Mouse (Mus musculus): ENCODE data around the gene Lcp2. TPM values are rescaled to one million over a fixed set of nuclear protein-coding genes. Genes with fewer than 3 reads are reported as not detected.
"Not testable (repeated sequence)": the region's sequence is repeated elsewhere in the genome, so short reads cannot be mapped to it uniquely, and the experiment has no call there.

The Lcp2 gene
- polyA plus RNA-seq, 1 experiment from 2014 or later = 2.4 TPM

- Histone ChIP-seq H3K27ac (no peak overlapping the region), H3K4me3 (no peak overlapping the region), H3K27me3 (ENCODE audit: insufficient read depth, poor library complexity, severe bottlenecking) (no peaks in the 10 kb centered on the region), H3K4me1 (no peaks in the 10 kb centered on the region), H3K36me3 (no peaks in the 10 kb centered on the region), H3K9me3 (no peaks in the 10 kb centered on the region)
- no peak for DNase-seq (ENCODE audit: low spot score)
- 38% methylated on average over 2 of the region's 2 CpGs for WGBS
Measured at GRCm38 (mm10) chr11:34116572-34117135, 69.9 kb downstream of the Lcp2 start.

GRCm38 (mm10) chr11:34117581-34117980 lies 70.9 kb downstream of the Lcp2 start:
- Histone ChIP-seq H3K9me3 (no peaks in the 10 kb centered on the region), H3K4me3 (no peak overlapping the region), H3K27ac (no peak overlapping the region), H3K27me3 (ENCODE audit: insufficient read depth, poor library complexity, severe bottlenecking) (no peaks in the 10 kb centered on the region), H3K36me3 (no peaks in the 10 kb centered on the region), H3K4me1 (no peaks in the 10 kb centered on the region)
- 66% methylated on average over 3 of the region's 3 CpGs for WGBS
- no peak for DNase-seq (ENCODE audit: low spot score)

- DNase-seq (ENCODE audit: low spot score) = no peak
- 84% methylated on average over 3 of the region's 3 CpGs for WGBS
- Histone ChIP-seq H3K4me3 (no peak overlapping the region), H3K4me1 (no peaks in the 10 kb centered on the region), H3K27ac (no peak overlapping the region), H3K36me3 (no peaks in the 10 kb centered on the region), H3K9me3 (no peaks in the 10 kb centered on the region), H3K27me3 (ENCODE audit: insufficient read depth, poor library complexity, severe bottlenecking) (no peaks in the 10 kb centered on the region)
Measured at GRCm38 (mm10) chr11:34118319-34118718, 71.6 kb downstream of the Lcp2 start.

DNA sequence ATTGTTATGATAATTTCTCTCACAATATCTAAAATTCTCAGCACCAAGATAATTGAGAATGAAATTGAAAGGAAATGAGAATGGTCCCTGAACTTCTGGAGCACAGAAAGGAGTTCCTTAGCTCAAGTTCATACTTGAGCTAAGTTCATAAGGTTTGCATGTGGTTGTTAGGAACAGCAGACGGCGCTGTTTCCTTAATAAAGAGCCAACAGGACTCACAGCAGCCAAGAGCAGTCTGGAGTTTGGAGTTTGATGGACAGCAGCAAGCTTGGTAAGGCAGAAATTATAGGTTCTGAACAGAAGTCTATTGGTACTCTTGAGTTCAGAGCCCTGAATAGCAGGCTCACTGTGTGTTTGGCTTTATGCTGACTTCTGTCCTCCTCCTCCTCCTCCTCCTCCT lies 76.4 kb downstream of the Lcp2 start:
- H3K36me3 ChIP-seq = no peaks in the 10 kb centered on the region
- H3K9me3 ChIP-seq = no peaks in the 10 kb centered on the region
- H3K4me1 ChIP-seq = no peaks in the 10 kb centered on the region
- H3K27me3 ChIP-seq (ENCODE audit: insufficient read depth, poor library complexity, severe bottlenecking) = no peaks in the 10 kb centered on the region
- no peak for DNase-seq (ENCODE audit: low spot score)
- no peak overlapping the region for H3K27ac ChIP-seq
- H3K4me3 ChIP-seq = no peak overlapping the region
- 18% methylated on average over 2 of the region's 2 CpGs for WGBS

DNA sequence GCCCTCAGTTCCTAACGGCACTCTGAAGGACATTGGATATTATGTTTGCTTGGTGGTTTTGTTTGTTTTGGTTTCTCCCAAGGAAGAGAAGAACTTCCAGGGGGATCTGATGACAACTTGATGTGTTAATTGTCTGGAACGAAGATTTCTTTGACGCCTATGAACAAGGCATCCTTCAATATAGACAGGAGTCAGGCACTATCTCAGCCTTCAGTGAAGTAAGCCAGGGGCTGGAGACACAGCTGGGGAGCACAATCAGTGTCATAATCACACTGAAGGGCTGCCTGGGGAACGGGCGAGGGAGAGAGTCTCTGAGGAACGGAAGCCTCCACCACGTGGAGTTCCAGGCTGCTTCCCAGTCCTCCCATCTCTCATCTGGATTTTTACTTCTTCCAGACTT lies 78.1 kb downstream of the Lcp2 start:
- Histone ChIP-seq H3K9me3 (no peaks in the 10 kb centered on the region), H3K4me1 (no peaks in the 10 kb centered on the region), H3K36me3 (no peaks in the 10 kb centered on the region), H3K4me3 (no peak overlapping the region), H3K27me3 (ENCODE audit: insufficient read depth, poor library complexity, severe bottlenecking) (no peaks in the 10 kb centered on the region), H3K27ac (no peak overlapping the region)
- no peak for DNase-seq (ENCODE audit: low spot score)
- WGBS = 22% methylated on average over 7 of the region's 7 CpGs

DNA sequence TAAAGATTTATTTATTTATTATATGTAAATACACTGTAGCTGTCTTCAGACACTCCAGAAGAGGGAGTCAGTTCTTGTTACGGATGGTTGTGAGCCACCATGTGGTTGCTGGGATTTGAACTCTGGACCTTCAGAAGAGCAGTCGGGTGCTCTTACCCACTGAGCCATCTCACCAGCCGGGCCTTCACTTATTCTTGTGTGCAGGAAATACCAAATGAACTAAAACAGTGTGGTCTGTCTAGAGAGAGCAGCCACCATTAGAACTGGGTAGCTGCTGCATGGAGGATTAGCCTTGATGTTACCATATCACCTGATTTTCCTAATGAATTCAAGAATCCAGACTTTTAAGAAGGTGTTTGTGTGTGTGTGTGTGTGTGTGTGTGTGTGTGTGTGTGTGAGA lies 79.0 kb downstream of the Lcp2 start:
- not testable (repeated sequence) for H3K4me3 ChIP-seq; H3K27me3 ChIP-seq (ENCODE audit: insufficient read depth, poor library complexity, severe bottlenecking); H3K36me3 ChIP-seq; H3K9me3 ChIP-seq; H3K4me1 ChIP-seq; DNase-seq (ENCODE audit: low spot score); H3K27ac ChIP-seq
- 75% methylated on average over 3 of the region's 3 CpGs for WGBS

DNA sequence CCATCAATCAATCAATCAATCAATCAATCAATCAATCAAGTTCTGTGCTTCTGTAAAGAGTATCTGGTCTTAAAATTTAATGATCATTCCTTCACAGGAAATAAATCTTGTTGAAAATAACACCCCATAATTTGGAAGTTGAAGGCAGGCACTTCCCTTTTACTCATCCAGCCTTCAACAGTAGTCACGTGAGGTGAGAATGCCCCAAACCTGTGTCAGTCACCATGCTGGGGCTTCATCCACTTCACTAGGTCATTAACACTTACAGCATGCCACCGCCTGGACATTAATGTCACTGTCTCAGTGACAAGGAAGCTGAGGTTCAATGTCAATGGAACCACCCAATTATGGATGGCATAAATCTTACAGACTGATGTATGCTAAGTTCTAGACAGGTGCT lies 81.7 kb downstream of the Lcp2 start:
- Histone ChIP-seq H3K4me1 (no peaks in the 10 kb centered on the region), H3K36me3 (no peaks in the 10 kb centered on the region), H3K27me3 (ENCODE audit: insufficient read depth, poor library complexity, severe bottlenecking) (no peaks in the 10 kb centered on the region), H3K9me3 (no peaks in the 10 kb centered on the region), H3K27ac (no peak overlapping the region), H3K4me3 (no peak overlapping the region)
- DNase-seq (ENCODE audit: low spot score) = no peak
- WGBS = 70% methylated on average over 2 of the region's 2 CpGs

DNA sequence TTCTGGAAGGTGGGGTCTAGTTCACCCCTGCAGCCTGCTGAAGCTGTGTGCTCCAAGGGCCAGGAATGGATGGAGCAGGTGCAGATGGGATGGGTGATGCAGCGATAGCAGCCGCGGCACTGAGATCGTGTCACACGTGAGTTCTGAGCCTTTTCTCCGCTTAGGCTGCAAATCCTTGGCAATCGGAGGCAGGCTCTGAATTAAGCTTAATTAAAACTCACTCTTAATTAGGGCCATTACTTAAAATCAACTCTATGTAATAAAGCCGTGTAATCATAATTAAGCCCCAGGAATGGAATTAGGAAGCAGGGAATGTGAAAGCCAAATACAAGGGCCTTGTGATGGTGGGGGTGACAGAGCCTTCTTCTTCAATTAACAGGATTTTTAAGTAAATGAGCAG lies 92.6 kb downstream of the Lcp2 start:
- Histone ChIP-seq H3K27me3 (ENCODE audit: insufficient read depth, poor library complexity, severe bottlenecking) (no peaks in the 10 kb centered on the region), H3K9me3 (no peaks in the 10 kb centered on the region), H3K4me3 (no peak overlapping the region), H3K36me3 (no peaks in the 10 kb centered on the region), H3K27ac (no peak overlapping the region), H3K4me1 (no peaks in the 10 kb centered on the region)
- 92% methylated on average over 8 of the region's 8 CpGs for WGBS
- no peak for DNase-seq (ENCODE audit: low spot score)

Other genes with a start within 250 kb of the Lcp2 start
- gene Kcnmb1, start 83.9 kb upstream of the Lcp2 start, polyA plus RNA-seq (2016; fragmentation: Nextera tagmentation; extraction: Ambion mirVana) = 6.9 and 10.2 TPM in 2 replicates
- 0.33 and 1.8 TPM in 2 replicates for gene Kcnip1, start 53.8 kb upstream of the Lcp2 start, polyA plus RNA-seq (2016; fragmentation: Nextera tagmentation; extraction: Ambion mirVana)
- gene 4930469K13Rik, start 51.6 kb downstream of the Lcp2 start, polyA plus RNA-seq (2016; fragmentation: Nextera tagmentation; extraction: Ambion mirVana) = not detected in 2 replicates
- gene Foxi1, start 161.2 kb downstream of the Lcp2 start, polyA plus RNA-seq (2016; fragmentation: Nextera tagmentation; extraction: Ambion mirVana) = not detected in 2 replicates

All from heart, embryonic 10.5 days (tissue).